Mouse (Mus musculus) activated CD4-positive, CD25-positive, alpha-beta regulatory T cell, adult 4 months (primary cell): Measurements from ENCODE around the gene Coa4. TPM values are rescaled to one million over a fixed set of nuclear protein-coding genes. Genes with fewer than 3 reads are reported as not detected.

Source experiments
- ATAC-seq: one replicate; pipeline ENCODE4 v1.8.0; 2017
- polyA plus RNA-seq, 2 experiments: library from polyadenylated mRNA; unstranded; fragments of 100-300 nt; shearing (Covaris generic); gene quantifications; one replicate each; pipeline ENCODE4 v1.2.1; 2017

The Coa4 gene
- polyA plus RNA-seq = 10 to 100 TPM; 21.2 to 22.6 TPM

GRCm38 (mm10) chr7:100536804-100537518, at the start of gene Coa4:
Coa4 (plus strand) TSS chr7:100537071.
- ATAC-seq = peak; percentile 99

- no peak for ATAC-seq
Observed at GRCm38 (mm10) chr7:100487301-100487700, 49.6 kb upstream of the Coa4 start.

GRCm38 (mm10) chr7:100488474-100489048, 48.3 kb upstream of the Coa4 start:
- no peak for ATAC-seq

- peak; percentile 5 for ATAC-seq
Observed at GRCm38 (mm10) chr7:100492391-100493116, 44.3 kb upstream of the Coa4 start.

- ATAC-seq = peak; percentile 44
Observed at GRCm38 (mm10) chr7:100493117-100493483, 43.8 kb upstream of the Coa4 start, which contains the start of gene Ucp2. Ucp2 (plus strand) TSS chr7:100493337.

GRCm38 (mm10) chr7:100493484-100494414, 43.1 kb upstream of the Coa4 start:
- peak; percentile 13 for ATAC-seq

GRCm38 (mm10) chr7:100494415-100494831, 42.4 kb upstream of the Coa4 start:
- ATAC-seq = no peak

GRCm38 (mm10) chr7:100495042-100495441, 41.8 kb upstream of the Coa4 start:
- ATAC-seq = no peak

- peak; percentile 82 for ATAC-seq
Observed at GRCm38 (mm10) chr7:100495581-100496251, 41.2 kb upstream of the Coa4 start.

GRCm38 (mm10) chr7:100496371-100496770, 40.5 kb upstream of the Coa4 start:
- no peak for ATAC-seq

GRCm38 (mm10) chr7:100496791-100497190, 40.1 kb upstream of the Coa4 start:
- ATAC-seq = no peak

- ATAC-seq = no peak
Observed at GRCm38 (mm10) chr7:100497402-100497801, 39.5 kb upstream of the Coa4 start.

- no peak for ATAC-seq
Observed at GRCm38 (mm10) chr7:100497982-100498381, 38.9 kb upstream of the Coa4 start.

GRCm38 (mm10) chr7:100499465-100499864, 37.4 kb upstream of the Coa4 start:
- ATAC-seq = no peak

- no peak for ATAC-seq
Observed at GRCm38 (mm10) chr7:100500276-100500977, 36.4 kb upstream of the Coa4 start.

GRCm38 (mm10) chr7:100501027-100501843, 35.6 kb upstream of the Coa4 start:
- ATAC-seq = no peak

GRCm38 (mm10) chr7:100501844-100502373, 35.0 kb upstream of the Coa4 start:
- ATAC-seq = no peak

GRCm38 (mm10) chr7:100502374-100502922, 34.4 kb upstream of the Coa4 start:
- no peak for ATAC-seq

- ATAC-seq = peak; percentile 42
Observed at GRCm38 (mm10) chr7:100503076-100503475, 33.8 kb upstream of the Coa4 start.
